Mouse (Mus musculus) fibroblast of lung, adult 2 months (primary cell): ENCODE results near the gene Il18r1.

Source experiments
- DNase-seq: peaks from one replicate; pipeline ENCODE4 v3.0.0-alpha.2; 2011; ENCODE audit warnings: low read depth

Gene Il18r1

GRCm38 (mm10) chr1:40494594-40494993 is 29.2 kb downstream of the Il18r1 start:
- DNase-seq = no peak

GRCm38 (mm10) chr1:40499708-40500107 is 34.4 kb downstream of the Il18r1 start:
- no peak for DNase-seq

- no peak for DNase-seq
Measured at GRCm38 (mm10) chr1:40501126-40501525, 35.8 kb downstream of the Il18r1 start.

GRCm38 (mm10) chr1:40501546-40502398 is 36.4 kb downstream of the Il18r1 start:
- no peak for DNase-seq

- no peak for DNase-seq
Measured at GRCm38 (mm10) chr1:40504548-40504947, 39.2 kb downstream of the Il18r1 start.

- peak; percentile 28 for DNase-seq
Measured at GRCm38 (mm10) chr1:40514851-40515585, 49.7 kb downstream of the Il18r1 start, which contains the start of gene Il18rap. Gene Il18rap, plus strand, starts transcription at chr1:40515362.

- no peak for DNase-seq
Measured at GRCm38 (mm10) chr1:40516364-40516763, 51.0 kb downstream of the Il18r1 start.

GRCm38 (mm10) chr1:40522918-40523317 is 57.6 kb downstream of the Il18r1 start:
- no peak for DNase-seq

GRCm38 (mm10) chr1:40523971-40524722 is 58.8 kb downstream of the Il18r1 start:
- DNase-seq = no peak

- DNase-seq = no peak
Measured at GRCm38 (mm10) chr1:40529287-40529686, 63.9 kb downstream of the Il18r1 start.

GRCm38 (mm10) chr1:40537577-40537976 is 72.2 kb downstream of the Il18r1 start:
- no peak for DNase-seq

- DNase-seq = peak; percentile 45
Measured at GRCm38 (mm10) chr1:40544650-40545049, 79.3 kb downstream of the Il18r1 start.

- no peak for DNase-seq
Measured at GRCm38 (mm10) chr1:40546645-40547044, 81.3 kb downstream of the Il18r1 start.

GRCm38 (mm10) chr1:40547064-40547572 is 81.8 kb downstream of the Il18r1 start:
- DNase-seq = no peak

GRCm38 (mm10) chr1:40547762-40548161 is 82.4 kb downstream of the Il18r1 start:
- DNase-seq = no peak
